Mouse (Mus musculus) forebrain, embryonic 12.5 days (tissue): ENCODE measurements around the gene Mindy4. TPM values are rescaled to one million over a fixed set of nuclear protein-coding genes. Genes with fewer than 3 reads are reported as not detected.
"Not testable (repeated sequence)": the region's sequence is repeated elsewhere in the genome, so short reads cannot be mapped to it uniquely, and the experiment has no call there.

Experiments used
- ATAC-seq: fragments of 200-750 bp; cut with Nextera tagmentation; 2 replicates; pipeline ENCODE4 v1.8.0; 2017; ENCODE audit warnings: moderate TSS enrichment; ENCODE audit not compliant: low FRiP score
- H3K27ac ChIP-seq: fragments of 300-500 bp; sonication (generic); 2 replicates; pipeline ENCODE4 v1.5.1; 2016; ENCODE audit warnings: mild to moderate bottlenecking
- H3K27me3 ChIP-seq: fragments of 300-500 bp; sonication (generic); 2 replicates; pipeline ENCODE4 v1.6.1; 2016; ENCODE audit warnings: mild to moderate bottlenecking
- H3K36me3 ChIP-seq: fragments of 300-500 bp; sonication (generic); replicated peaks from 2 replicates; pipeline ENCODE4 v1.6.1; 2016; ENCODE audit warnings: mild to moderate bottlenecking
- H3K4me1 ChIP-seq: fragments of 300-500 bp; sonication (generic); 2 replicates; pipeline ENCODE4 v1.6.1; 2016
- H3K4me2 ChIP-seq: fragments of 300-500 bp; sonication (generic); 2 replicates; pipeline ENCODE4 v1.6.1; 2016; ENCODE audit warnings: mild to moderate bottlenecking, moderate library complexity
- H3K4me3 ChIP-seq: fragments of 300-500 bp; sonication (generic); replicated peaks from 2 replicates; pipeline ENCODE4 v1.5.1; 2016; ENCODE audit warnings: mild to moderate bottlenecking
- H3K9ac ChIP-seq: fragments of 300-500 bp; sonication (generic); 2 replicates; pipeline ENCODE4 v1.6.1; 2016; ENCODE audit warnings: mild to moderate bottlenecking
- H3K9me3 ChIP-seq: fragments of 300-500 bp; sonication (generic); 2 replicates; pipeline ENCODE4 v1.6.1; 2016
- WGBS: fragments of 180-500 bp; shearing (Covaris S2); methylation state at CpG from one replicate; pipeline ENCODE4 v1.1.7; 2016; 5-methylcytosine and 5-hydroxymethylcytosine counted together
- polyA plus RNA-seq: library from polyadenylated mRNA; unstranded; fragments of >200 nt; fragmentation: Nextera tagmentation; extraction: Ambion mirVana; gene quantifications from 2 replicates; pipeline ENCODE4 v1.2.1, GENCODE M21; 2016

Gene Mindy4
- polyA plus RNA-seq, 1 experiment from 2014 or later = 20.6 TPM

GRCm38 (mm10) chr6:55177060-55177732 lies 26.0 kb upstream of the Mindy4 start:
- peaks cover 27% of the 10 kb centered on the region for H3K27me3 ChIP-seq
- no peaks in the 10 kb centered on the region for H3K36me3 ChIP-seq
- H3K4me2 ChIP-seq = no peak overlapping the region
- no peaks in the 10 kb centered on the region for H3K9me3 ChIP-seq
- WGBS = 56% methylated on average over 12 of the region's 12 CpGs
- no peak overlapping the region for H3K4me3 ChIP-seq
- H3K27ac ChIP-seq = no peak overlapping the region
- H3K4me1 ChIP-seq = peaks cover 10% of the 10 kb centered on the region
- ATAC-seq = no peak
- no peak overlapping the region for H3K9ac ChIP-seq

- H3K4me2 ChIP-seq = no peak overlapping the region
- 91% methylated on average over 7 of the region's 7 CpGs for WGBS
- H3K4me3 ChIP-seq = no peak overlapping the region
- no peak overlapping the region for H3K27ac ChIP-seq
- no peak for ATAC-seq
- H3K36me3 ChIP-seq = no peaks in the 10 kb centered on the region
- peaks cover 20% of the 10 kb centered on the region for H3K27me3 ChIP-seq
- H3K9me3 ChIP-seq = no peaks in the 10 kb centered on the region
- H3K9ac ChIP-seq = no peak overlapping the region
- no peaks in the 10 kb centered on the region for H3K4me1 ChIP-seq
These were observed 23.6 kb upstream of the Mindy4 start for GRCm38 (mm10) chr6:55179560-55179959.

GRCm38 (mm10) chr6:55182655-55183430 lies 20.3 kb upstream of the Mindy4 start:
- Histone ChIP-seq H3K36me3 (no peaks in the 10 kb centered on the region), H3K4me2 (no peak overlapping the region), H3K27me3 (0 out of 2 replicates have a peak, but pooled peaks cover 5% of the 10 kb centered on the region), H3K9ac (no peak overlapping the region), H3K4me1 (no peaks in the 10 kb centered on the region), H3K4me3 (no peak overlapping the region), H3K9me3 (0 out of 2 replicates have a peak, but pooled peaks cover 4% of the 10 kb centered on the region), H3K27ac (no peak overlapping the region)
- no peak for ATAC-seq
- WGBS = 88% methylated on average over 1 of the region's 1 CpGs

GRCm38 (mm10) chr6:55187827-55188226 lies 15.4 kb upstream of the Mindy4 start:
- H3K9ac ChIP-seq, H3K4me3 ChIP-seq, H3K36me3 ChIP-seq, H3K4me2 ChIP-seq, H3K9me3 ChIP-seq, ATAC-seq, H3K27ac ChIP-seq, H3K27me3 ChIP-seq, H3K4me1 ChIP-seq: not testable (repeated sequence)
- WGBS = 95% methylated on average over 17 of the region's 17 CpGs

- Histone ChIP-seq H3K4me3 (no peak overlapping the region), H3K4me1 (no peaks in the 10 kb centered on the region), H3K4me2 (no peak overlapping the region), H3K9me3 (0 out of 2 replicates have a peak, but pooled peaks cover 4% of the 10 kb centered on the region), H3K27me3 (no peaks in the 10 kb centered on the region), H3K27ac (no peak overlapping the region), H3K36me3 (no peaks in the 10 kb centered on the region), H3K9ac (no peak overlapping the region)
- no peak for ATAC-seq
These were observed 13.8 kb upstream of the Mindy4 start for GRCm38 (mm10) chr6:55189406-55189805.

GRCm38 (mm10) chr6:55191537-55191936 lies 11.6 kb upstream of the Mindy4 start:
- WGBS = 80% methylated on average over 4 of the region's 4 CpGs
- no peaks in the 10 kb centered on the region for H3K27me3 ChIP-seq
- H3K36me3 ChIP-seq = no peaks in the 10 kb centered on the region

GRCm38 (mm10) chr6:55193171-55193570 lies 10.0 kb upstream of the Mindy4 start:
- 92% methylated on average over 3 of the region's 3 CpGs for WGBS
- Histone ChIP-seq H3K4me1 (no peaks in the 10 kb centered on the region), H3K9me3 (no peaks in the 10 kb centered on the region), H3K27ac (no peak overlapping the region), H3K27me3 (no peaks in the 10 kb centered on the region), H3K4me2 (no peak overlapping the region), H3K9ac (no peak overlapping the region), H3K4me3 (no peak overlapping the region), H3K36me3 (no peaks in the 10 kb centered on the region)
- ATAC-seq = no peak

More at GRCm38 (mm10) chr6:55191537-55191936, 11.6 kb upstream of the Mindy4 start:
- H3K9ac ChIP-seq = no peak overlapping the region
- H3K4me2 ChIP-seq = no peak overlapping the region
- no peaks in the 10 kb centered on the region for H3K4me1 ChIP-seq
- H3K4me3 ChIP-seq = no peak overlapping the region
- no peak for ATAC-seq
- no peak overlapping the region for H3K27ac ChIP-seq
- H3K9me3 ChIP-seq = 0 out of 2 replicates have a peak, but pooled peaks cover 4% of the 10 kb centered on the region

- Histone ChIP-seq H3K9ac (no peak overlapping the region), H3K36me3 (no peaks in the 10 kb centered on the region), H3K4me1 (peaks cover 12% of the 10 kb centered on the region), H3K27me3 (no peaks in the 10 kb centered on the region), H3K4me2 (no peak overlapping the region), H3K27ac (no peak overlapping the region), H3K9me3 (no peaks in the 10 kb centered on the region), H3K4me3 (no peak overlapping the region)
- 91% methylated on average over 3 of the region's 3 CpGs for WGBS
- ATAC-seq = no peak
These were observed 4.1 kb upstream of the Mindy4 start for GRCm38 (mm10) chr6:55199047-55199446.

GRCm38 (mm10) chr6:55203931-55204330 lies 748 bp downstream of the Mindy4 start:
- Histone ChIP-seq H3K4me1 (peaks cover 27% of the 10 kb centered on the region), H3K9ac (peak overlapping the region; percentile 53), H3K27me3 (no peaks in the 10 kb centered on the region), H3K27ac (peak overlapping the region; percentile 90), H3K9me3 (no peaks in the 10 kb centered on the region), H3K4me2 (peak overlapping the region; percentile 60), H3K4me3 (peak overlapping the region; percentile 43), H3K36me3 (no peaks in the 10 kb centered on the region)
- peak; percentile 54 for ATAC-seq
- 62% methylated on average over 3 of the region's 3 CpGs for WGBS

- ATAC-seq = no peak
- 91% methylated on average over 8 of the region's 8 CpGs for WGBS
- Histone ChIP-seq H3K27me3 (no peaks in the 10 kb centered on the region), H3K9me3 (no peaks in the 10 kb centered on the region), H3K36me3 (peaks cover 10% of the 10 kb centered on the region), H3K4me2 (no peak overlapping the region), H3K27ac (no peak overlapping the region), H3K4me3 (no peak overlapping the region), H3K4me1 (peaks cover 22% of the 10 kb centered on the region), H3K9ac (no peak overlapping the region)
These were observed 4.6 kb downstream of the Mindy4 start for GRCm38 (mm10) chr6:55207786-55208185.

GRCm38 (mm10) chr6:55210423-55211365 lies 7.5 kb downstream of the Mindy4 start:
- H3K27ac ChIP-seq = no peak overlapping the region
- 84% methylated on average over 15 of the region's 15 CpGs for WGBS
- H3K4me3 ChIP-seq = no peak overlapping the region

GRCm38 (mm10) chr6:55214541-55214940 lies 11.4 kb downstream of the Mindy4 start:
- Histone ChIP-seq H3K27me3 (no peaks in the 10 kb centered on the region), H3K27ac (no peak overlapping the region), H3K4me3 (no peak overlapping the region), H3K9ac (no peak overlapping the region), H3K4me1 (no peaks in the 10 kb centered on the region), H3K36me3 (peaks cover 42% of the 10 kb centered on the region), H3K4me2 (no peak overlapping the region), H3K9me3 (no peaks in the 10 kb centered on the region)
- WGBS = 87% methylated on average over 3 of the region's 3 CpGs
- no peak for ATAC-seq

More at GRCm38 (mm10) chr6:55210423-55211365, 7.5 kb downstream of the Mindy4 start:
- Histone ChIP-seq H3K9me3 (no peaks in the 10 kb centered on the region), H3K4me2 (no peak overlapping the region), H3K36me3 (peaks cover 13% of the 10 kb centered on the region), H3K4me1 (no peaks in the 10 kb centered on the region), H3K9ac (no peak overlapping the region), H3K27me3 (no peaks in the 10 kb centered on the region)
- no peak for ATAC-seq
